Mouse (Mus musculus): ENCODE measurements around the gene Tssk6. TPM values are rescaled to one million over a fixed set of nuclear protein-coding genes. Genes with fewer than 3 reads are reported as not detected.

Tssk6 gene
- 2.6 and 2.9 TPM in 2 replicates for polyA plus RNA-seq (2015; fragmentation: Nextera tagmentation; extraction: Ambion mirVana)

DNA sequence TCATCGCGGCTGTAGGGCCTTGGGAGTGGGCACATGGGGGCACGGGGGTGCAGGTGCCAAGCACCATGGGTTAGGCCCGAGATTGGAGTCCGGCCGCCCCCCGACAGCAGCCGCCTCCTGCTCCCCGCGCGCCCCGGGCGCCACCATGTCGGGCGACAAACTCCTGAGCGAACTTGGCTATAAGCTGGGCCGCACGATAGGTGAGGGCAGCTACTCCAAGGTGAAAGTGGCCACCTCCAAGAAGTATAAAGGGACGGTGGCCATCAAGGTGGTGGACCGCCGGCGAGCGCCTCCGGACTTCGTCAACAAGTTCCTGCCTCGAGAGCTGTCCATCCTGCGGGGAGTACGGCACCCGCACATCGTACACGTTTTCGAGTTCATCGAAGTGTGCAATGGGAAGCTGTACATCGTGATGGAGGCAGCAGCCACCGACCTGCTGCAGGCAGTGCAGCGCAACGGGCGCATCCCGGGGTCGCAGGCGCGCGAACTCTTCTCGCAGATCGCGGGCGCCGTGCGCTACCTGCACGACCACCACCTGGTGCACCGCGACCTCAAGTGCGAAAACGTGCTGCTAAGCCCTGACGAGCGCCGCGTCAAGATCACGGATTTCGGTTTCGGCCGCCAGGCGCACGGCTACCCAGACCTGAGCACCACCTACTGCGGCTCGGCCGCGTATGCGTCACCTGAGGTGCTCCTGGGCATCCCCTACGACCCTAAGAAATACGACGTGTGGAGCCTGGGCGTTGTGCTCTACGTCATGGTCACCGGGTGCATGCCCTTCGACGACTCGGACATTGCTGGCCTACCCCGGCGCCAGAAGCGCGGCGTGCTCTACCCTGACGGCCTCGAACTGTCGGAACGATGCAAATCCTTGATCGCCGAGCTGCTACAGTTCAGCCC, at the start of gene Tssk6, which contains the start of the genes Ndufa13 and Yjefn3:
TSS of gene Tssk6 (plus strand) at position 22 of the 900 bp plus-strand sequence.
TSS of gene Ndufa13 (minus strand) at position 396 of the 900 bp plus-strand sequence.
TSS of gene Yjefn3 (minus strand) at position 550 of the 900 bp plus-strand sequence.

DNA sequence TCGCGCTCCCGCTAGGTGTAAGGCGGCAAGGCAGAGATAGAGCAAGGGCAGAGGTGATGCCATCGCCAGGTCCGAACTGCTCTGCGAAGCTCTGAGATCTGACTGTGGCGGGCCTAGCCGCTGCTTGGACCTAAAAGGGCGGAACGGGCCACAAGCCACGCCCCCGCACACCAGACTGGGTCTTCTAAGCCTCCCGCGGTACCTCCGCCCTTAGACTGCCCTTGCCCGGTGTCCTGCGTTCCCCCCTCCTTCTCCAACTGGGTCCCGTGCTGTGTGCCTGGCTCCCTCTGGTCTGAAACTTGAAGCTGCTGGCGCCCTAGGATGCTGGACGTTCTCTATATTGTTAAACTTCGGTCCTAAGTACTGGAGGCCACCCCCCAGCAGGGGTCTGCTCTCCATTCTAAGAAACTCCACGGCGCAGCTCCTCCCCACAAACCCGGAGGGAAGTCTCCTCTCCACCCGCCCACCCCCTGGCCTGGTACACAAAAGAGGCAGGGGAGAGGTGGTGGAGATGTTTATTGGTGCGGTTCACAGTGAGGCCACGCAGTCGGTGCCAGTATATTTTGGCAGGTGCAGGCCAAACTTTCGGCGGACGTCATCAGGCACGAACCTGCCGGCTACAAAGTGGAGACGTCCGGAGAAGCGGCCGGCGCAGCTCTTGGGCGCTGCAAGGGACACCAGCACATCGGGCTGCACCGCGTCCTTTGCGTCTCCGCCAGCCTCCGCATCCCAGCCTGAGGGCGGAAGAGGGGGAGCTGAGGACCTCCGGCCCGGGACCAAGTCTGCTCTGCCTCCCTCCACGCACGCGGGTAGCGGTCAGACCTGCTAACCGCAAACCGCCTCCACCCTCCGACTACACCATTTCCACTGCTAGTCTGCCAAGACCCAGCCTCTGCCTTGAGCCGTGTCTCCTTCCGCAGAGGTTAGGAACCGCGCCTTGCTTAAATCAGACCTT, 14.4 kb upstream of the Tssk6 start, which contains the start of gene Cilp2:
TSS of gene Cilp2 (minus strand) at position 399 of the 955 bp plus-strand sequence.

Other genes starting within 250 kb of the Tssk6 start
- 1.2 and 1.9 TPM in 2 replicates for gene Zfp964, start 247.7 kb upstream of the Tssk6 start, polyA plus RNA-seq (2015; fragmentation: Nextera tagmentation; extraction: Ambion mirVana)
- 16.8 and 19.3 TPM in 2 replicates for gene Zfp869, start 191.5 kb upstream of the Tssk6 start, polyA plus RNA-seq (2015; fragmentation: Nextera tagmentation; extraction: Ambion mirVana)
- gene Zfp963, start 152.2 kb upstream of the Tssk6 start, polyA plus RNA-seq (2015; fragmentation: Nextera tagmentation; extraction: Ambion mirVana), result 4.0 and 4.7 TPM in 2 replicates
- gene Gm20422, start 127.3 kb upstream of the Tssk6 start, polyA plus RNA-seq (2015; fragmentation: Nextera tagmentation; extraction: Ambion mirVana), result 0.95 TPM in 1 of 2 replicates, not detected in the other
- gene Atp13a1, start 111.0 kb upstream of the Tssk6 start, polyA plus RNA-seq (2015; fragmentation: Nextera tagmentation; extraction: Ambion mirVana), result 16.7 and 24.5 TPM in 2 replicates
- gene Zfp866, start 111.0 kb upstream of the Tssk6 start, polyA plus RNA-seq (2015; fragmentation: Nextera tagmentation; extraction: Ambion mirVana), result 10.2 and 11.8 TPM in 2 replicates
- gene Gmip, start 93.5 kb upstream of the Tssk6 start, polyA plus RNA-seq (2015; fragmentation: Nextera tagmentation; extraction: Ambion mirVana), result 9.1 and 9.2 TPM in 2 replicates
- 0.09 and 0.40 TPM in 2 replicates for gene Lpar2, start 79.8 kb upstream of the Tssk6 start, polyA plus RNA-seq (2015; fragmentation: Nextera tagmentation; extraction: Ambion mirVana)
- 6.5 and 9.4 TPM in 2 replicates for gene Pbx4, start 69.7 kb upstream of the Tssk6 start, polyA plus RNA-seq (2015; fragmentation: Nextera tagmentation; extraction: Ambion mirVana)
- 0.50 and 0.52 TPM in 2 replicates for gene Cilp2, start 14.5 kb upstream of the Tssk6 start, polyA plus RNA-seq (2015; fragmentation: Nextera tagmentation; extraction: Ambion mirVana)
- 308 and 360 TPM in 2 replicates for gene Ndufa13, start 374 bp downstream of the Tssk6 start, polyA plus RNA-seq (2015; fragmentation: Nextera tagmentation; extraction: Ambion mirVana)
- 3.1 and 3.7 TPM in 2 replicates for gene Yjefn3, start 528 bp downstream of the Tssk6 start, polyA plus RNA-seq (2015; fragmentation: Nextera tagmentation; extraction: Ambion mirVana)
- gene Gatad2a, start 94.2 kb downstream of the Tssk6 start, polyA plus RNA-seq (2015; fragmentation: Nextera tagmentation; extraction: Ambion mirVana), result 25.3 and 39.5 TPM in 2 replicates
- 26.7 and 38.9 TPM in 2 replicates for gene Mau2, start 140.6 kb downstream of the Tssk6 start, polyA plus RNA-seq (2015; fragmentation: Nextera tagmentation; extraction: Ambion mirVana)
- gene Sugp1, start 140.6 kb downstream of the Tssk6 start, polyA plus RNA-seq (2015; fragmentation: Nextera tagmentation; extraction: Ambion mirVana), result 18.3 and 30.9 TPM in 2 replicates
- 0.86 and 2.7 TPM in 2 replicates for gene Tm6sf2, start 170.7 kb downstream of the Tssk6 start, polyA plus RNA-seq (2015; fragmentation: Nextera tagmentation; extraction: Ambion mirVana)
- 0.11 and 0.21 TPM in 2 replicates for gene Hapln4, start 181.3 kb downstream of the Tssk6 start, polyA plus RNA-seq (2015; fragmentation: Nextera tagmentation; extraction: Ambion mirVana)
- 1.6 and 5.1 TPM in 2 replicates for gene Ncan, start 218.7 kb downstream of the Tssk6 start, polyA plus RNA-seq (2015; fragmentation: Nextera tagmentation; extraction: Ambion mirVana)
- 35.9 and 39.4 TPM in 2 replicates for gene Nr2c2ap, start 229.1 kb downstream of the Tssk6 start, polyA plus RNA-seq (2015; fragmentation: Nextera tagmentation; extraction: Ambion mirVana)
- gene Rfxank, start 237.0 kb downstream of the Tssk6 start, polyA plus RNA-seq (2015; fragmentation: Nextera tagmentation; extraction: Ambion mirVana), result 12.8 and 14.0 TPM in 2 replicates
- gene Borcs8, start 237.3 kb downstream of the Tssk6 start, polyA plus RNA-seq (2015; fragmentation: Nextera tagmentation; extraction: Ambion mirVana), result 37.7 and 45.9 TPM in 2 replicates
- 0.19 and 0.28 TPM in 2 replicates for gene Mef2b, start 237.5 kb downstream of the Tssk6 start, polyA plus RNA-seq (2015; fragmentation: Nextera tagmentation; extraction: Ambion mirVana)